Comparison of ENCODE assay signal across 8 mouse cellular contexts in the genomic region with DNA sequence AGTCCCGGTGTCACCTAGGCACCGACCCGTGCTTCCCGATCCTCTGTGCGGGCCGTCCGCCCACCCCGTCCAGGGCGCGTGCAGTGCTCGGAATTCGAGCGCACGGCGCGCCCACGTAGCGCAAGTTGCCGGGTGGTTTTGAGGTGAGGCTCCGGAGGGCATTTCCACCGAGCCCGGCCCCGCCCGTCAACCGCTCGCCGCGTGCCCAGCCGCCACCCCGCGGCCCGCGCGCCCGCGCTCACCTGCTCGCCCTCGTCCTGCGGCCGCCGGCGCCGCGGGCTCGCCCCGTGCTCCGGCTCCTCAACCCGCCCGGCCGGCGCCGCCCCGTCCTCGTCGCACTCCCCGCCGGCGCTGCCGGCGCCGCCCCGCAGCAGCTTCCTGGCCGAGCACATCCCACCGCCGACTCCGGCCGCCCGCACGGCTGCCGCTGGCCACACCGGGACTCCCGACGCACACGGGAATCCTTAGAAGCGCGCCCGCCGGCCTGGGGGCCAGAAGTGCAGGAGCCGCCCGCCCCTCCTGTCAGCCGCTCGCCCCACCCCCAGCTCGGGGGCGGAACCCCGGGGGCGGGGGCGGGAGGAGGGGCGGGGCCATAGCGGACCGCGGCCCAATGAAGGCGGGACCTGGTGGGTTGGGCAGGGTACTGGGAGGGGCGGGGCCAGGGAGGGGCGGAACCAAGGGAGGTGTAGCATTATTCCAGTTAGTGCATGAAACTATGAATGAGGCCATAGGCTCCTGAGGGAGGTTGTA. TPM values are rescaled to one million over a fixed set of nuclear protein-coding genes. Genes with fewer than 3 reads are reported as not detected.
A peak's percentile ranks its signal among the peaks of the same experiment; 100 is the strongest.
DNase-seq lines count a peak whose midpoint lies in the region; ATAC-seq and TF ChIP-seq lines count a peak whose summit lies in the region.

A gene (minus strand): TSS at position 533 of the 750 bp plus-strand sequence.

- peak within 1 kb of the TSS; percentile 75 for H3K4me2 ChIP-seq in heart, embryonic 14.5 days (ENCODE audit: low read length)
- H3K4me2 ChIP-seq in liver, embryonic 14.5 days (ENCODE audit: low read depth) = peak within 1 kb of the TSS; percentile 74
- H3K4me2 ChIP-seq in stomach, embryonic 15.5 days = peak within 1 kb of the TSS; percentile 69

- H3K9ac ChIP-seq in heart, embryonic 14.5 days (ENCODE audit: low read length) = peak within 1 kb of the TSS; percentile 81
- H3K9ac ChIP-seq in liver, embryonic 14.5 days (replicated peaks) = peak within 1 kb of the TSS; percentile 72
- H3K9ac ChIP-seq in stomach, embryonic 15.5 days = peak within 1 kb of the TSS; percentile 66

- no peak for TF ChIP-seq EP300 in liver, embryonic 14.5 days (IDR thresholded peaks at IDR 0.05; ENCODE audit: low read depth)

- H3K4me3 ChIP-seq in brown adipose tissue, adult 24 weeks (ENCODE audit: insufficient read depth, low read depth, low read length) = peak within 1 kb of the TSS; percentile 100
- H3K4me3 ChIP-seq in heart, embryonic 14.5 days (ENCODE audit: control insufficient read depth in 1 of 2, insufficient read depth in 1 of 2, low read depth in 1 of 2, low read length in 2 of 2) = peak within 1 kb of the TSS; percentile 81 to 94
- peak within 1 kb of the TSS; percentile 77 to 79 for H3K4me3 ChIP-seq in liver, embryonic 14.5 days (ENCODE audit: insufficient read depth in 1 of 2, low read depth in 2 of 2, low read length in 2 of 2)
- peak within 1 kb of the TSS; percentile 83 for H3K4me3 ChIP-seq in stomach, embryonic 15.5 days (replicated peaks)

- H3K4me1 ChIP-seq in brown adipose tissue, adult 24 weeks (ENCODE audit: control insufficient read depth, insufficient read depth, insufficient read length, low read length) = peaks cover 13% of the 10 kb centered on the region
- H3K4me1 ChIP-seq in heart, embryonic 14.5 days (ENCODE audit: control insufficient read depth in 2 of 2, insufficient read depth in 2 of 2, low read length in 2 of 2) = 0 out of 4 replicates have a peak, but pooled peaks cover 0 to 5% of the 10 kb centered on the region in 2 experiments
- H3K4me1 ChIP-seq in liver, embryonic 14.5 days (replicated peaks; ENCODE audit: control insufficient read depth in 2 of 2, insufficient read depth in 2 of 2, low read length in 1 of 2) = peaks cover 33% of the 10 kb centered on the region in 2 experiments
- no peaks in the 10 kb centered on the region for H3K4me1 ChIP-seq in stomach, embryonic 15.5 days

- TF ChIP-seq CTCF in liver, embryonic 14.5 days (IDR thresholded peaks at IDR 0.05; ENCODE audit: low read depth) = no peak

- WGBS in heart, embryonic 14.5 days = under 1% methylated on average over 81 of the region's 94 CpGs
- under 1% methylated on average over 88 of the region's 94 CpGs for WGBS in liver, embryonic 14.5 days (ENCODE audit: insufficient replicate concordance)
- under 1% methylated on average over 84 of the region's 94 CpGs for WGBS in stomach, embryonic 15.5 days

- peak; percentile 93 for DNase-seq in kidney, postnatal 14 days
- peak; percentile 75 to 82 (median 80) for DNase-seq in liver, embryonic 14.5 days (ENCODE audit: low read depth in 3 of 3, low spot score in 3 of 3)
- DNase-seq in neural tube, embryonic 10.5 days (ENCODE audit: extremely low spot score, low spot score) = peak; percentile 89

- no peaks in the 10 kb centered on the region for H3K36me3 ChIP-seq in heart, embryonic 14.5 days (ENCODE audit: control insufficient read depth, insufficient read depth, low read length)
- H3K36me3 ChIP-seq in liver, embryonic 14.5 days (replicated peaks; ENCODE audit: control insufficient read depth, insufficient read depth, low read depth) = peaks cover 19% of the 10 kb centered on the region
- 0 out of 2 replicates have a peak, but pooled peaks cover 5% of the 10 kb centered on the region for H3K36me3 ChIP-seq in stomach, embryonic 15.5 days

- no peaks in the 10 kb centered on the region for H3K9me3 ChIP-seq in heart, embryonic 14.5 days (ENCODE audit: control insufficient read depth, low read length)
- H3K9me3 ChIP-seq in liver, embryonic 14.5 days (ENCODE audit: control insufficient read depth, low read length) = no peaks in the 10 kb centered on the region
- no peaks in the 10 kb centered on the region for H3K9me3 ChIP-seq in stomach, embryonic 15.5 days

- peak within 1 kb of the TSS; percentile 50 for H3K27ac ChIP-seq in brown adipose tissue, adult 24 weeks (replicated peaks; ENCODE audit: low read depth, low read length)
- peak within 1 kb of the TSS; percentile 59 to 67 for H3K27ac ChIP-seq in heart, embryonic 14.5 days (replicated peaks in 1 of 2; ENCODE audit: control insufficient read depth in 1 of 2, insufficient read depth in 1 of 2, low read depth in 2 of 2, low read length in 2 of 2)
- peak within 1 kb of the TSS; percentile 85 for H3K27ac ChIP-seq in liver, embryonic 14.5 days
- H3K27ac ChIP-seq in stomach, embryonic 15.5 days = peak within 1 kb of the TSS; percentile 93

- H3K27me3 ChIP-seq in heart, embryonic 14.5 days (ENCODE audit: control insufficient read depth, insufficient read depth, low read length) = no peaks in the 10 kb centered on the region
- H3K27me3 ChIP-seq in liver, embryonic 14.5 days (ENCODE audit: control insufficient read depth, insufficient read depth, low read length) = no peaks in the 10 kb centered on the region
- no peaks in the 10 kb centered on the region for H3K27me3 ChIP-seq in stomach, embryonic 15.5 days (replicated peaks)

- ATAC-seq in CD4-positive, CD25-positive, alpha-beta regulatory T cell, adult 4 months = peak; percentile 64
- peak; percentile 74 for ATAC-seq in erythroid progenitor cell, adult 5-6 weeks (replicated peaks; ENCODE audit: low FRiP score, poor library complexity, severe bottlenecking)
- ATAC-seq in heart, embryonic 14.5 days (ENCODE audit: insufficient number of reproducible peaks, insufficient read depth, low FRiP score, low read depth) = peak; percentile 94
- ATAC-seq in liver, embryonic 14.5 days (ENCODE audit: insufficient read depth) = peak; percentile 87
- peak; percentile 94 for ATAC-seq in stomach, embryonic 15.5 days (ENCODE audit: insufficient read depth, low FRiP score, low read depth)

RNA-seq across cellular contexts. Expression of the gene that starts here (rescaled TPM):
- 1 to 10 TPM; 6.3 to 7.5 TPM for polyA plus RNA-seq in CD4-positive, CD25-positive, alpha-beta regulatory T cell, adult 4 months (2017; shearing (Covaris generic))
- 30.4 and 55.1 TPM in 2 replicates for polyA plus RNA-seq in brown adipose tissue, adult 24 weeks (2012; ENCODE audit: insufficient read depth, insufficient read length, missing spikeins)
- total RNA-seq in erythroid progenitor cell, adult 5-6 weeks (2015; ENCODE audit: low replicate concordance) = 146 and 187 TPM in 2 replicates
- 81.7 and 106 TPM in 2 replicates for total RNA-seq in erythroid progenitor cell, adult 5-6 weeks (2017; ENCODE audit: low replicate concordance)
- 10.2 and 10.3 TPM in 2 replicates for polyA plus RNA-seq in heart, embryonic 14.5 days (2014; fragmentation: Nextera tagmentation; extraction: Ambion mirVana)
- 16.9 and 24.2 TPM in 2 replicates for polyA plus RNA-seq in liver, embryonic 14.5 days (2012; rRNA removed)
- 51.9 and 56.9 TPM in 2 replicates for polyA plus RNA-seq in liver, embryonic 14.5 days (2014; fragmentation: Nextera tagmentation; extraction: Ambion mirVana)
- polyA plus RNA-seq in stomach, embryonic 15.5 days (2015; fragmentation: Nextera tagmentation; extraction: Ambion mirVana) = 21.0 and 27.9 TPM in 2 replicates

Comparison
In these comparisons a context has a peak if more than half of its experiments do, and no peak if none do; other contexts are left out.
1. Peak in every context shown above with its lines: DNase-seq, ATAC-seq, H3K4me3 ChIP-seq and H3K27ac ChIP-seq.